Mouse (Mus musculus) heart, postnatal 25 days (tissue): ENCODE data around the gene Slc38a10. TPM values are rescaled to one million over a fixed set of nuclear protein-coding genes. Genes with fewer than 3 reads are reported as not detected.

ENCODE experiments used
- DNase-seq: peaks from one replicate; pipeline ENCODE4 v3.0.0; 2022; ENCODE audit warnings: low spot score
- intact Hi-C: fragments of 180-260 bp; cut with DNase I; formaldehyde crosslinking; loops from one replicate; pipeline ENCODE4 v1.15.1; 2025
- microRNA-seq: library from miRNA; unstranded; fragments of <30 nt; microRNA quantifications from one replicate; pipeline ENCODE4 v1.2.0, GENCODE M21; 2022
- total RNA-seq, 2 experiments: library from RNA; stranded (reverse); gene quantifications; 2 replicates each; pipeline ENCODE4 v1.2.3; 2021

Slc38a10 gene
- total RNA-seq, 2 experiments from 2014 or later, result 75.9 to 78.0 TPM

DNA sequence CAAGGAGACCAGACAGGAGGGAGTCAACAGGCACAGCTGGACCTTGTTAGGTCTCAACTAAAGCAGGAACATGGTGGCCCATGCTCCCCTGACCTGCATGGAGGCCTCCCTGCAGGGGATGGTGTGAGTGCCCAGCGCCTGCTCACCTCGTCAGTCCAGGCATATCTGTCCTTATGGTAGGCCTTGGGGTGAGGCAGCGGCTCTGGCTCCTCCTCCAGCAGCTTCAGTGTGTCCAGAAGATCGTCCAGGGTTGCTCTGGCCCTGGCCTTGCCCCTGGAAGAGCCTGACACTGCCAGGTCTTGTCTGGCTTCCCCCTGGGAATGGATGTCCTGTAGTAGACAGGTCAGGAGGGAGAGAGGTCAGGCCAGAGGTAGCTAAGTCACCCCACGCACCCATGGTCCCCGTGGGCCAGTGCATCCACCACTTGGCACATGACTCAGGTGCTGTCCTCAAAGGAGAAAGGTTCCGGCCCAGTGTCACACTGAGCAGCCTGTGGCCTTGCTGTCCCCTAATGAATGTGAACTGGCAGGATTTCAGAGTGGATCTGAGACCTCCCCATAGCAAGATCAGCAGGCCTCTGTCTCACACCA lies 79.3 kb downstream of the Slc38a10 start:
- no peak for DNase-seq
- intact Hi-C loops, result no loop called here

GRCm38 (mm10) chr11:120071065-120071464 lies 80.1 kb downstream of the Slc38a10 start:
- intact Hi-C loops, result no loop called here
- no peak for DNase-seq

DNA sequence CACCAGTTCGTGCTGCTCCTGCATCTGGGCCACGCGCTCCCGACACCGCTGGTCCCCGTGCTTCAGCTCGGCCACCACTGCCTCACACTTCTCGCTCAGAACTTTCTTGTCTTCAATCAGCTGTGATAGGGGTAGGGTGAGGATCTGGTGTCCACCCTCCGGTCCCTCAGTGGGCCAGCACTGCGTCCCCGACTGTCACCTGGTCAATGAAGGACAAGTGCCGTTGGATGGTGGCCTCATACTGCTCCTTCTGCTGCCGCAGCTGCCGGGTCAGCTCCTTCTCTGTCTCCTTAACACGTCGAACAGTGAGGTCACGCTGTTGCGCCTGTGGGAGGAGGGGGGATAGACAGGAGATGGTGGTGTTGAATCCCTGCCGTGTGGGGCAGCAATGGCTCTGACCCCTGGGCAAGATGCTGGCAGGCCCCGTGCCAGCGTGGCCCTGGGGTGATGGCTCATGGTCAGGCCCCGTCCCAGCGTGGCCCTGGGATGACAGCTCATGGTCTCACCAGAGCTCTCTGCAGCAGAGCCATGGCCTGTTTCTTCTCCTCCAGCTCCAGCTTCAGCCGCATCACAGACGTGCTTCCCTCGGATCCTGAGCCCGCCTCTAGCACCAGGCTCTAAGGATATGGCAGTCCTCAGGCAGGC lies 80.7 kb downstream of the Slc38a10 start:
- no peak for DNase-seq
- intact Hi-C loops, result no loop called here

GRCm38 (mm10) chr11:120069261-120069660 lies 81.9 kb downstream of the Slc38a10 start:
- DNase-seq, result no peak
- intact Hi-C loops, result loop anchor here (10.0 kb wide), 1 partner anchor 54 kb away; no protein-coding TSS in a partner anchor

- no peak for DNase-seq
- intact Hi-C loops, result loop anchor here (10.0 kb wide), 1 partner anchor 53 kb away; no protein-coding TSS in a partner anchor
Observed at GRCm38 (mm10) chr11:120067834-120068233, 83.3 kb downstream of the Slc38a10 start.

DNA sequence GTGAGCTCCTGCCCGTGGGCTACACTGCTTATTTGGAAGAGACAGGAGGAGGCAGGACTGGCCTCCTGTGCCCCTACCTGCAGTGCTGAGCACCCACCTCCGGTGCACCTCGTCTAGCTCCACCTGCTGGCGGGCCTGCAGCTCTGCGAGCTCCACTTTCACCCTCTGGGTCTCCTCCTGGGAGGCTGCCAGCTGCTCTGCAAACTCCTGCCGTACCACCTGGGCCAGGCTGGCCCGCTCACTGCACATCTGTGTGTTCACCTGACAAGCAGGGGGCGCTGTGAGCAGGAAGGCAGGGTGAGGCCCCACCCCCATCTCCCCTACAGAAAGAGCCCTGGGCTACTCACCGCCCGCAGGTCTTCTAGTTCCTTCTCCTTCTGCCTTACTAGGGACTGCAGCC lies 85.9 kb downstream of the Slc38a10 start:
- DNase-seq, result no peak
- intact Hi-C loops, result loop anchor here (1.0 to 10.0 kb wide), 2 partner anchors 35 to 50 kb away; no protein-coding TSS in a partner anchor

DNA sequence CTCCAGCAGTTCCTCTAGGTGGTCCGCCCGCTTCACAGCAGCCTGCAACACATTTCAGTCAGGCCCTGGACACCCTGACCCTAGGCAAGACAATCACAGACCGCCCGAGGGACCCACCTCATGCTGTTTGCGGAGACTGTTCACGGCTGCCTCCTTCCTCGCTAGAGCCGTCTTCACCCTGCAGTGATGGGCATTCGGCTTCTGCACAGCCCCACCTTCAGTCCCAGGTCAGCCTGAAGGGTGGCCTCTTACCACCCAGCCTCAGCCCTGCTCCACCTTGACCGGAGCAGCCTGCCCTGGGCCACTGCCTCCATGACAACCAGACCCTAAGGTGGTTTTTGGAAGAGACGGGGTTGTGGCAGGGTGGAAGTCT lies 86.5 kb downstream of the Slc38a10 start:
- DNase-seq, result no peak
- intact Hi-C loops, result loop anchor here (1.0 to 10.0 kb wide), 2 partner anchors 34 to 50 kb away; no protein-coding TSS in a partner anchor

GRCm38 (mm10) chr11:120064006-120064667 lies 87.0 kb downstream of the Slc38a10 start:
- DNase-seq, result no peak
- intact Hi-C loops, result loop anchor here (10.0 kb wide), 1 partner anchor 49 kb away; no protein-coding TSS in a partner anchor

- intact Hi-C loops, result loop anchor here (10.0 kb wide), 1 partner anchor 49 kb away; no protein-coding TSS in a partner anchor
- no peak for DNase-seq
Observed at GRCm38 (mm10) chr11:120063326-120063725, 87.8 kb downstream of the Slc38a10 start.

- intact Hi-C loops, result loop anchor here (10.0 kb wide), 1 partner anchor 46 kb away; no protein-coding TSS in a partner anchor
Observed at GRCm38 (mm10) chr11:120060634-120061033, 90.5 kb downstream of the Slc38a10 start.

DNA sequence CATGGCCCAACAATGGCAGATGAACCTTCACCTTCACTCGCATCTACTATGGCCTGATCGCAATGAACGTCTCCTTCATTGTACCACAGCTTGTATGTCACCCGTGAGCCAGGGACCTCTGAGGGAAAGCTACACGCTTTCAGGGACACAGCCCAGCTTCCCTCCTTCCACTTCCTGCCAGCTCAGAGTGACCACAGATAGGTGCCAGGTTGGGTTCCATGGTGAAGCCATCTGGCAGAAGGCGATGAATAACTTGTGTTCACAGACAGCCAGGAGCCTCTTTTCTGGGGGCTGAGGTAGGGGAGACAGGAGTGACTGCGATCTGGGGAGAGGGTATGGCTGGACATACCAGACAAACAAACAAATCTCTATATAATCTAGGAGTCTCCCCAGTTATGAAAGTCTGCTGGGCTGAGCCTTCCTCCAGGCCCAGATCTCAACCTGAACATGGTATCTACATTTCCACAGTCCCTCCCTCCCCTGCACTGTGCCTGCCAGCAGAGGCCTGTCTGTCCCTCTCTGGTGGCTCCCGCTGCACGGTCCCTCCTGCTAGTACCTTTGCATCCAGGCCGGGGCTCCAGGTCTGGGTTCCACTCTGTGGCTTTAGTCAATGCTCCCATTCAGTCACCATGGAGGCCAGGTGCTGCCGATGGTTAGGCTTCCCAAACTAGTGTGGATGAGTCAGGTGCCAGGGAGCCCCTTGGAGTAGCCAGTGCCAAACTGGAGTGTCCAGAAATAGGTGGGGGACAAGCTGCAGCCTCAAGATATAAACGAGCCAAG lies 95.0 kb downstream of the Slc38a10 start:
- intact Hi-C loops, result no loop called here
- no peak for DNase-seq

More at GRCm38 (mm10) chr11:120060634-120061033, 90.5 kb downstream of the Slc38a10 start:
- DNase-seq, result no peak

Small RNA genes within 50 kb of the gene (microRNA-seq; reads per million reads assigned to microRNA genes)
- gene Gm25948, result not detected

Other genes with a start within 250 kb of the Slc38a10 start
- 10 to 100 TPM; 29.5 to 30.4 TPM for gene Chmp6, start 237.9 kb downstream of the Slc38a10 start, total RNA-seq
- gene Baiap2, start 208.6 kb downstream of the Slc38a10 start, total RNA-seq, result 1 to 10 TPM; 7.1 to 8.0 TPM
- 1 to 10 TPM; 4.3 to 4.7 TPM for gene Aatk, start 104.2 kb downstream of the Slc38a10 start, total RNA-seq
- 1 to 10 TPM; 9.3 to 9.7 TPM for gene Cep131, start 64.5 kb downstream of the Slc38a10 start, total RNA-seq
- gene Tepsin, start 52.6 kb downstream of the Slc38a10 start, total RNA-seq, result 1 to 10 TPM; 7.4 to 8.2 TPM
- gene Ndufaf8, start 52.4 kb downstream of the Slc38a10 start, total RNA-seq, result 10 to 100 TPM; 67.1 to 69.7 TPM
- 1 to 10 TPM; 7.8 to 8.3 TPM for gene Bahcc1, start 81.6 kb upstream of the Slc38a10 start, total RNA-seq
- gene Actg1, start 197.2 kb upstream of the Slc38a10 start, total RNA-seq, result 100 to 1,000 TPM; 282 to 346 TPM
- gene Fscn2, start 210.2 kb upstream of the Slc38a10 start, total RNA-seq, result not detected
- 10 to 100 TPM; 15.2 to 15.3 TPM for gene Faap100, start 227.4 kb upstream of the Slc38a10 start, total RNA-seq